Mouse (Mus musculus) CH12.LX (cell line): Measurements from ENCODE around the gene Entpd2. TPM values are rescaled to one million over a fixed set of nuclear protein-coding genes. Genes with fewer than 3 reads are reported as not detected.

Experiments
- DNase-seq: peaks from one replicate; pipeline ENCODE4 v3.0.0-alpha.2; 2013; ENCODE audit errors: extremely low read depth
- H3K27ac ChIP-seq: 2 replicates; pipeline ENCODE4 v1.5.1; 2012; ENCODE audit warnings: low read depth, mild to moderate bottlenecking, control low read depth, moderate library complexity; ENCODE audit not compliant: insufficient read depth
- H3K27me3 ChIP-seq: replicated peaks from 2 replicates; pipeline ENCODE3; 2012; ENCODE audit warnings: inconsistent platforms
- H3K36me3 ChIP-seq, 2 experiments: replicated peaks in 1 of 2; 2 replicates each; pipeline versions ENCODE3 to v1.6.1; 2012; ENCODE audit warnings: inconsistent platforms in 1 of 2, low read length in 1 of 2, mild to moderate bottlenecking in 1 of 2, mixed read lengths in 1 of 2, moderate library complexity in 1 of 2; ENCODE audit not compliant: control insufficient read depth in 1 of 2, insufficient read depth in 1 of 2
- H3K4me1 ChIP-seq, 2 experiments: 2 replicates each; pipeline ENCODE4 v1.6.1; 2012; ENCODE audit warnings: inconsistent platforms in 1 of 2, moderate library complexity in 1 of 2; ENCODE audit not compliant: insufficient read depth in 2 of 2, control insufficient read depth in 1 of 2
- H3K4me2 ChIP-seq: 2 replicates; pipeline ENCODE4 v1.6.1; 2012; ENCODE audit warnings: low read depth, mild to moderate bottlenecking, control low read depth; ENCODE audit not compliant: poor library complexity, insufficient read depth, severe bottlenecking
- H3K4me3 ChIP-seq, 3 experiments: fragments of 150-350 bp in 1 of 3; sonication (generic) in 1 of 3; replicated peaks in 1 of 3; 2 replicates each; pipeline versions ENCODE3 to v1.5.1; 2011 to 2012; ENCODE audit warnings: low read depth in 2 of 3, low read length in 2 of 3, mild to moderate bottlenecking in 2 of 3, moderate library complexity in 2 of 3, control low read depth in 1 of 3, improper control_type of control experiment in 1 of 3, inconsistent platforms in 1 of 3, mixed read lengths in 1 of 3; ENCODE audit not compliant: poor library complexity in 1 of 3
- H3K79me2 ChIP-seq: replicated peaks from 2 replicates; pipeline ENCODE4 v1.6.1; 2012; ENCODE audit warnings: mild to moderate bottlenecking, moderate library complexity; ENCODE audit not compliant: control insufficient read depth, poor library complexity, insufficient read depth, severe bottlenecking; ENCODE audit errors: extremely low read depth
- H3K9ac ChIP-seq: 2 replicates; pipeline ENCODE4 v1.6.1; 2012; ENCODE audit warnings: low read depth, mild to moderate bottlenecking, control low read depth, moderate library complexity; ENCODE audit not compliant: insufficient read depth
- H3K9me3 ChIP-seq: replicated peaks from 2 replicates; pipeline ENCODE3; 2012; ENCODE audit warnings: low read length, inconsistent platforms, mixed read lengths
- ELF1 ChIP-seq: IDR thresholded peaks from 2 replicates; pipeline ENCODE4 v1.6.1; 2014; ENCODE audit warnings: low read depth, mild to moderate bottlenecking, inconsistent platforms, low read length, improper control_type of control experiment
- EP300 ChIP-seq: IDR thresholded peaks from 2 replicates; pipeline ENCODE4 v1.6.1; 2011; ENCODE audit warnings: low read length, improper control_type of control experiment
- ETS1 ChIP-seq: conservative IDR thresholded peaks from 2 replicates; pipeline ENCODE4 v1.6.1; 2012; ENCODE audit warnings: low read depth, mild to moderate bottlenecking, inconsistent platforms, low read length, improper control_type of control experiment, moderate library complexity
- GABPA ChIP-seq: IDR thresholded peaks from 2 replicates; pipeline ENCODE4 v1.6.1; 2012; ENCODE audit warnings: low read depth, low read length, improper control_type of control experiment, inconsistent platforms; ENCODE audit not compliant: insufficient replicate concordance
- HCFC1 ChIP-seq: IDR thresholded peaks from 2 replicates; pipeline ENCODE4 v1.6.1; 2012; ENCODE audit warnings: low read depth, mild to moderate bottlenecking, inconsistent platforms, low read length, improper control_type of control experiment
- JUN ChIP-seq: IDR thresholded peaks from 2 replicates; pipeline ENCODE4 v1.6.1; 2011; ENCODE audit warnings: low read depth, mild to moderate bottlenecking, low read length, improper control_type of control experiment, moderate library complexity; ENCODE audit not compliant: insufficient read depth
- MXI1 ChIP-seq: IDR thresholded peaks from 2 replicates; pipeline ENCODE4 v1.6.1; 2011; ENCODE audit warnings: mild to moderate bottlenecking, low read depth, low read length, improper control_type of control experiment
- NRF1 ChIP-seq: IDR thresholded peaks from 2 replicates; pipeline ENCODE4 v1.6.1; 2014; ENCODE audit warnings: low read depth, mild to moderate bottlenecking, inconsistent platforms, low read length, improper control_type of control experiment, moderate library complexity
- PAX5 ChIP-seq: IDR thresholded peaks from 2 replicates; pipeline ENCODE4 v1.6.1; 2012; ENCODE audit warnings: low read length, inconsistent platforms, mixed read lengths
- POLR2AphosphoS2 ChIP-seq: IDR thresholded peaks from 2 replicates; pipeline ENCODE4 v1.6.1; 2011; ENCODE audit warnings: low read depth, low read length, improper control_type of control experiment
- RAD21 ChIP-seq: IDR thresholded peaks from 2 replicates; pipeline ENCODE4 v1.6.1; 2011; ENCODE audit warnings: low read depth, mild to moderate bottlenecking, low read length, improper control_type of control experiment, moderate library complexity
- RCOR1 ChIP-seq: conservative IDR thresholded peaks from 2 replicates; pipeline ENCODE4 v1.6.1; 2012; ENCODE audit warnings: low read depth, mild to moderate bottlenecking, inconsistent platforms, low read length, improper control_type of control experiment
- SIN3A ChIP-seq: IDR thresholded peaks from 2 replicates; pipeline ENCODE4 v1.6.1; 2012; ENCODE audit warnings: low read length, improper control_type of control experiment, inconsistent platforms
- SMC3 ChIP-seq: IDR thresholded peaks from 2 replicates; pipeline ENCODE4 v1.6.1; 2011; ENCODE audit warnings: low read depth, low read length, improper control_type of control experiment
- TCF12 ChIP-seq: IDR thresholded peaks from 2 replicates; pipeline ENCODE4 v1.6.1; 2014; ENCODE audit warnings: low read depth, mild to moderate bottlenecking, inconsistent platforms, low read length, improper control_type of control experiment
- USF2 ChIP-seq: conservative IDR thresholded peaks from 2 replicates; pipeline ENCODE4 v1.6.1; 2011; ENCODE audit warnings: low read depth, low read length, improper control_type of control experiment
- ZC3H11A ChIP-seq: IDR thresholded peaks from 2 replicates; pipeline ENCODE4 v1.6.1; 2012; ENCODE audit warnings: low read depth, mild to moderate bottlenecking, inconsistent platforms, low read length, improper control_type of control experiment
- ZKSCAN1 ChIP-seq: IDR thresholded peaks from 2 replicates; pipeline ENCODE4 v1.6.1; 2012; ENCODE audit warnings: low read depth, inconsistent platforms, low read length, improper control_type of control experiment, borderline replicate concordance
- ZMIZ1 ChIP-seq: IDR thresholded peaks from 2 replicates; pipeline ENCODE4 v1.6.1; 2012; ENCODE audit warnings: low read depth, mild to moderate bottlenecking, inconsistent platforms, low read length, improper control_type of control experiment
- ZNF384 ChIP-seq: IDR thresholded peaks from 2 replicates; pipeline ENCODE4 v1.6.1; 2012; ENCODE audit warnings: low read depth, low read length, improper control_type of control experiment, inconsistent platforms
- dilution Hi-C: fragments of 300-500 bp; cut with MboI; formaldehyde crosslinking; loops from 2 replicates; pipeline ENCODE4 v1.14.3; 2020; ENCODE audit warnings: low sequenced_read_pairs; ENCODE audit not compliant: extremely low pct_unique_long_range_greater_than_20kb, extremely low pct_ligation_motif_present
- in situ Hi-C: fragments of 300-500 bp; cut with MboI; formaldehyde crosslinking; loops from 3 replicates; pipeline ENCODE4 v1.14.3; 2019; ENCODE audit warnings: low sequenced_read_pairs, low pct_ligation_motif_present, low pct_unique_long_range_greater_than_20kb, mixed read lengths
- polyA plus RNA-seq: library from polyadenylated mRNA; unstranded; fragments of >175 nt; gene quantifications from 2 replicates; pipeline ENCODE4 v1.2.1, GENCODE M21; 2012; ENCODE audit warnings: low read depth; ENCODE audit not compliant: insufficient read length
- total RNA-seq, 2 experiments: library from RNA; depleted of rRNA; stranded (reverse); fragments of 300-350 nt in 1 of 2; fragments of >200 nt in 1 of 2; gene quantifications; 2 replicates each; pipeline ENCODE4 v1.2.3; 2012 to 2014

The Entpd2 gene
- total and polyA plus RNA-seq, 3 experiments, result not detected

DNA sequence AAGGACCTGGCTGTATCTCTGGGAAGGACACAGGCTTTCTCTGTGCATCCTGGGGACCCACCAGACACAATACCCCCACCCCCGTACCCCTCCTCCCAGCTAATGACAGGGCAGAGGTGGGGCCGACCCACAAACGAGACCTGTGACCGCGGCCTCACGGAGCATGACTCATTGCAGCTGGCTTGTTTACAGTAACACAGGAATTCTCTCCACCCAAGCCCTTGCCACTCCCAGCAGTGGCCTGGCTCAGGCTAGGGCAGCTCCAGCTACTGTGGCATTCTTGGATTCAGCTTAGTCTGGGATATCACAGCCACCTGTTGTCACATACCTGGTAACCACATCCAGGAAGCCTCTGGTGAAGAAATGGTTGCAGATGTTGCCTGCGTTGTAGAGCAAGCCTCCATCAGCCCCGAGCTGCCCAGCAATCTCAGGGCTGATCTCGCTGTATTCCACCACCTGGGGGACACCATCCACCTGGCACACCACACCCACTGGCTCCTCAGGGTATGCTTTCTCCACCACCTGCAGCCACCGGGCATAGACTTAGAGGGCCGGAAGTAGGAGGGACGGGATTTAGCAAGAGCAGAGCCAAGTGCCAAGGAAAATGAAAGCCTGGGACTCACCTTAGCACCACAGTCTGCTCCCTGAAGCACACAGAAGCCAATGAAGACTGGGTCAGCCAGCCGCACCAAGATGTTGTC, 32.0 kb upstream of the Entpd2 start:
- no peak overlapping the region for H3K4me2 ChIP-seq
- peaks cover 20 to 54% of the 10 kb centered on the region in 2 experiments for H3K36me3 ChIP-seq
- in situ Hi-C loops, result no loop called here

DNA sequence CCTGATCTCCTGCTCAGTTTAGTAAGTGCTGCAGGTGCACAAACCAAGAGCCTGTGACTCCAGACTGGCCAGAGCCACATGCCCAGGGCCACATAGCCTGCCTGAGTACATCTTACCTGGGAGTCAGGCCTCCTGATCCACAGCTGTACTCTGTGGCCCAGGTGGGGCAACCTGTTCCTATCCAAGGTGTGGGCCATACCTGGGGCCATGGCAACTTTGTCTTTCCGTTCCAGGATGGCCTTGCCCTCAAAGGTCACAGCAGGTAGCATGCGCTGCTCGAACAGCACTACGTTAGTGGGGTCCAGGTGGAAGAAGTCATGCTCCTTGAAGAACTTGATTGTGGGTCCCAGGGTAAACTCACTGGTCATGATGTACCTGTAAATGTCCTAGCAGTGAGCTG, 31.4 kb upstream of the Entpd2 start:
- H3K27ac ChIP-seq, result no peak overlapping the region
- in situ Hi-C loops (no loop called here), dilution Hi-C loops (no loop called here)
- peaks cover 20 to 51% of the 10 kb centered on the region in 2 experiments for H3K36me3 ChIP-seq
- H3K9ac ChIP-seq, result no peak overlapping the region
- H3K4me3 ChIP-seq, result no peak overlapping the region
- H3K79me2 ChIP-seq, result no peaks in the 10 kb centered on the region
- DNase-seq, result no peak
- H3K9me3 ChIP-seq, result no peaks in the 10 kb centered on the region
- TF ChIP-seq ZMIZ1 (no peak), TCF12 (no peak), RAD21 (no peak), SIN3A (no peak), USF2 (no peak), MXI1 (no peak), RCOR1 (no peak), SMC3 (no peak), HCFC1 (no peak), ELF1 (no peak)
- H3K4me1 ChIP-seq, result peaks cover 7 to 11% of the 10 kb centered on the region in 2 experiments; a peak in 3 of 4 replicates
- no peak overlapping the region for H3K4me2 ChIP-seq
- peaks cover 21% of the 10 kb centered on the region for H3K27me3 ChIP-seq

More for the DNA sequence above, 32.0 kb upstream of the Entpd2 start:
- TF ChIP-seq HCFC1 (no peak), JUN (no peak), ZC3H11A (no peak), PAX5 (no peak), ELF1 (no peak), GABPA (no peak), POLR2AphosphoS2 (no peak), ZKSCAN1 (no peak), USF2 (no peak), ETS1 (no peak), ZNF384 (no peak), EP300 (no peak), NRF1 (no peak)
- H3K4me3 ChIP-seq, result no peak overlapping the region
- H3K27me3 ChIP-seq, result peaks cover 17% of the 10 kb centered on the region
- H3K9me3 ChIP-seq, result no peaks in the 10 kb centered on the region
- H3K27ac ChIP-seq, result no peak overlapping the region
- H3K79me2 ChIP-seq, result no peaks in the 10 kb centered on the region
- no peak overlapping the region for H3K9ac ChIP-seq
- dilution Hi-C loops, result no loop called here
- peaks cover 7 to 11% of the 10 kb centered on the region in 2 experiments; a peak in 3 of 4 replicates for H3K4me1 ChIP-seq
- no peak for DNase-seq
